Mouse (Mus musculus) right cerebral cortex, adult 18-20 months (tissue): ENCODE measurements at regions not wholly inside any gene's neighbourhood (a gene's known extent, or its start where the extent isn't known, plus 50 kb on each side); places are given as distances from the start of the nearest gene placed in this dataset.

Experiments
- DNase-seq: peaks from one replicate; pipeline ENCODE4 v3.0.0; 2022; ENCODE audit warnings: mixed read lengths

- no peak for DNase-seq
These were observed 345.2 kb upstream of the Tshz3 start for GRCm38 (mm10) chr7:36352761-36353160.

GRCm38 (mm10) chr7:36350616-36351015, 347.3 kb upstream of the Tshz3 start:
- DNase-seq: no peak

GRCm38 (mm10) chr7:36348195-36348594, 349.7 kb upstream of the Tshz3 start:
- no peak for DNase-seq

DNA sequence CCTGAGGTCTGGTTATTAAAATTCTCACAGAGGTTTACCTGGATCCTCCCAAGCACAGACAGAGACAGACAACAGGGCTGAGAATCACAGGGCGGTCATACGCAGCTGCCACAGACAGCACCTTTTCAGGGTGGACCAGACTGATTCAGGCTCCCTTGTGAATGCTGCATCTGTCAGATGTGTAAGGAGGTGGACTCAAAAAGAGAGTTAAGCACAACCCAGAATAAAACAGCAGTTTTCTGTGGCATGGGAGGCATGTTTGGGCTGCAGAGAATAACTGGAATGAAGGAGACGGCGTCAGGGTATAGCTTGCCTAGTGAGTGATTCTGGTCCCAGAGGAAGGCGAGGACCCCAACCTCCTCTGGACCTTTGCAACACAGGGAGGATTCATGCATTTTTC, 363.1 kb upstream of the Tshz3 start:
- DNase-seq: no peak

DNA sequence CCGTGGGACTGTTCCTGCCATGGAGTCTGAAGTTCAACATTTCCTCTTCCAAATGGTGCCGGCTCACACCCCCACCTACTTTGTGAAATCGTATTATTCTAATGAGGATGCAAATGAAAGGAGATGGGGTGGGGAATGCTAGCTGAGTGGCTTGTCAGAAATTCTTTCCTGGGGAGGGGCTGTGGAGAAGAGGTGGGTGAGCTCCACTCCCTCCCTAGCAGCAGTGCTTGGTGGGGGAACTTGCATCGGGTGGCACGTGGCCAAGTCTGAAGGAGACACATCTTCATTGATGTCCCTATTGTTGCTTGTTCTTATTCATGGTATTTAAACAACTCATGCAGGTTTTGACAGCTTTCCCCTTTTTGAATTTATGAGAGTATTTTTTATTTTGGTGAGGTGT, 363.8 kb upstream of the Tshz3 start:
- no peak for DNase-seq

GRCm38 (mm10) chr7:36332633-36333032, 365.3 kb upstream of the Tshz3 start:
- peak; percentile 20 for DNase-seq

DNA sequence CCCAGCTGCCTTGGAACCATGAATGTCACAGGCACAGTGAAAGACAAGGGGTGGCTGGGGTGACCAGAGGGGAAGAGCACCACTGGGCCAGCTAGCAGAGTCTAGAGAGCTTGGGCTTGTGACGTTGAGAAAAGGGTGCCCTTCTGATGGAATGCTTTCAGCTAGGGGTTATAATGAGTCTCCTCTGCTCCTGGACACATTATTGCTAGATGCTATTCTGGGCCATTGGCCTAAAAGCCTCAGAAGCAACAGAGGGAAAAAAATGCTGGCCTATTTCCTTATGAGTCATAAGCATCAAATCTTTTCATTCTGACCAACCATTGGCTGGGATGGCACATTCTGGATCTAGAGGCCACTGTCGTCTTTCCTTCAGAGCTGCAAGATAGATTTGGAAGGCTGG, 369.8 kb upstream of the Tshz3 start:
- no peak for DNase-seq

DNA sequence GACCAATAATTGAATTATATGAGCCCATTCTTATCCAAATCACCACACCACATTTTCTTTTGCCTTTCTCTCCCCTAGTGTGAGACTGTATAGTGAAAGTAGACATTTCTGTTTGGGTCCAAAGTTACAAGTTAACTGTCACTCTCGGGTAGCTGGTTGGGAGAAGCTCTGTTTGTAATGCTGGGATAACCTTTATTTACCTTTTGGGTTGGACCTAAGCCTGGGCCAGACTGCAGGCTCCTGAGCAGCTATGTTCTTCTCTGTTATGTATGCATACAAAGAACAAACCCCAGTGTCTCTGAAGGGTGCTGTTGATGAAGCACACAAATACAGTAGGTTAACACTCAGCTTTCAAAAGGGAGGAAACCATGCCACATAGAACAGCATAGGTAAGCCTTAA, 373.9 kb upstream of the Tshz3 start:
- no peak for DNase-seq

DNA sequence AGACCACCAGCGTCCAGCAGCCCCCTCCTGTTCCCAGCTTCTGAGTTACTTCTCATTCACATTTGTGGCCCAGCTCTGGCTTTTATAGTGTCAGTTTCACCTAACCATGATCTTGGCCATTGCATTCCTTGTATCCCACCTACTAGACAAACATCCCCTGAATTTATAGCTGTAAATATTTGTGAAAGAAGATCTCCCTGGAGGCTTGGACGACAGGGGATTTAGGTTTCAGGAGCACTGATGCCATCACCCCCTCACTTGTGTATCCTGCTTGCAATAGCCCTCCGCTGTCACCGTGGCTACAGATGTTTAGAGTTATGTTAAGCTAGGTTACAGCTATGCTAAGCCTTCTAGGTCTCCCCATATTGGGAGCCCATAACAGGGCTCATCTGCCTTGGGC, 375.7 kb upstream of the Tshz3 start:
- no peak for DNase-seq

GRCm38 (mm10) chr7:36317466-36318212, 380.3 kb upstream of the Tshz3 start:
- no peak for DNase-seq

GRCm38 (mm10) chr7:36313751-36314150, 384.2 kb upstream of the Tshz3 start:
- DNase-seq: no peak

GRCm38 (mm10) chr7:36309761-36310605, 387.9 kb upstream of the Tshz3 start:
- no peak for DNase-seq

- DNase-seq: no peak
These were observed 389.2 kb upstream of the Tshz3 start for GRCm38 (mm10) chr7:36308726-36309125.

- no peak for DNase-seq
These were observed 389.8 kb upstream of the Tshz3 start for GRCm38 (mm10) chr7:36308106-36308620.

GRCm38 (mm10) chr7:36277275-36277674, 420.6 kb upstream of the Tshz3 start:
- DNase-seq: no peak

GRCm38 (mm10) chr7:36268966-36269365, 429.0 kb upstream of the Tshz3 start:
- no peak for DNase-seq

GRCm38 (mm10) chr7:36265163-36265823, 432.6 kb upstream of the Tshz3 start:
- DNase-seq: peak; percentile 20

- DNase-seq: peak; percentile 21
These were observed 435.7 kb upstream of the Tshz3 start for GRCm38 (mm10) chr7:36262124-36262710.

GRCm38 (mm10) chr7:36257102-36257501, 440.8 kb upstream of the Tshz3 start:
- DNase-seq: peak; percentile 79

- no peak for DNase-seq
These were observed 444.6 kb upstream of the Zfp507 start for GRCm38 (mm10) chr7:36247356-36247755.

- no peak for DNase-seq
These were observed 433.9 kb upstream of the Zfp507 start for GRCm38 (mm10) chr7:36236673-36237072.

DNA sequence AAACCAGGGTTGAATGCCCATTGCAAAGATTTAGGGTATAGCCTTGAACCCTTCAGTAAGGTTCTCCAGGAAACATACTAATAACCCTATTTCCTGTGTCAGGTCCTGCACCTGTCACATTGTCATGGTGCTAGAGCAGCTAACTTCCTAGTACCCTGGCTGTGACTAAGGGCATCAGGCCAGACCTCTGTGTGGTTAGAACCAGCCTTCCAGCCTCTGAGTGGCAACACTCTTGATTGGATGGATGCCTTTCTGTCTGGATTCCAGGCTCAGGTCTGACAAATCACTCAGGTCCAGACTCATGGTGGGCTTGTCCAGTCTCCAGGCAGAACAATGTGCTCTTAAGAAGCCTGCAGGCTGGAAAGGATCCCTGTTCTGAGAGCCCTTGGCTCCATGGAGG, 426.2 kb upstream of the Zfp507 start:
- no peak for DNase-seq

- DNase-seq: no peak
These were observed 421.6 kb upstream of the Zfp507 start for GRCm38 (mm10) chr7:36224416-36224815.
